ENCODE assay signal across 18 mouse cellular contexts in the genomic region with DNA sequence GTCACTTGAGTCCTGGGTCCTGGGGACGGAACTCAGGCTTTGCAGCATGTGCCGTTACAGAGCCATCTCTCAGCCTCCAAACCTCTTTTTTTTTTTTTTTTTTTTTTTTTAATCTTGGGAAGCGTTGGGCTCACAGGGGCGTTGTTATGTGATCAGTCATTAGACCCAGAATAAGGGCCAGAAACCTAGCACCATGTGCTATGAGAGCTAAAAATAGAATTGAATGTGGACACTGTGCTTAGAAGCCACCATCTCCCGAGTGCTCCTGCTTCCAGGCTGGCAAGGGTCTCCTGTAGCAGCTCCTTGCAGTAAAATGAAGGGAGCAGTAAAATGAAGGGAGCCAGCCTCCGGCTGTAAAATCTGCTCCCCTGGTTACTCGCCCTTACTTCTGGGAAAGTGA. TPM values are rescaled to one million over a fixed set of nuclear protein-coding genes. Genes with fewer than 3 reads are reported as not detected.
DNase-seq lines count a peak whose midpoint lies in the region; ATAC-seq lines count a peak whose summit lies in the region.
"Had no signal": no experiment of that assay in that cellular context is flagged by ENCODE, and none has a peak within 500 bp of the region (broad histone marks: within the 10 kb centered on the region; RNA-seq: fewer than 3 reads in every experiment).

No protein-coding gene starts in this region.

- H3K36me3 ChIP-seq in heart, embryonic 11.5 days (ENCODE audit: control insufficient read depth, insufficient read depth, low read length): no peaks in the 10 kb centered on the region
- H3K36me3 ChIP-seq in embryonic facial prominence, embryonic 10.5 days (replicated peaks): no peaks in the 10 kb centered on the region
- H3K36me3 ChIP-seq in heart, embryonic 12.5 days: no peaks in the 10 kb centered on the region
- H3K36me3 ChIP-seq in limb, embryonic 12.5 days: no peaks in the 10 kb centered on the region
- H3K36me3 ChIP-seq: stomach, embryonic 15.5 days had no signal

- no peaks in the 10 kb centered on the region for H3K27me3 ChIP-seq in heart, embryonic 11.5 days (ENCODE audit: control insufficient read depth, insufficient read depth, low read length)
- no peaks in the 10 kb centered on the region for H3K27me3 ChIP-seq in embryonic facial prominence, embryonic 10.5 days (replicated peaks; ENCODE audit: low read depth, poor library complexity, severe bottlenecking)
- no peaks in the 10 kb centered on the region for H3K27me3 ChIP-seq in heart, embryonic 12.5 days (replicated peaks)
- H3K27me3 ChIP-seq in limb, embryonic 12.5 days: no peaks in the 10 kb centered on the region
- H3K27me3 ChIP-seq: Patski; stomach, embryonic 15.5 days had no signal

- no peak overlapping the region for H3K4me2 ChIP-seq in heart, embryonic 11.5 days
- H3K4me2 ChIP-seq in heart, embryonic 12.5 days: peak overlapping the region; percentile 20; the same call in 1 of the 2 replicates
- H3K4me2 ChIP-seq in limb, embryonic 12.5 days: peak overlapping the region; percentile 38
- H3K4me2 ChIP-seq: lung, embryonic 14.5 days; stomach, embryonic 15.5 days had no signal

- intact Hi-C loops in heart, postnatal 25 days (cut with DNase I): no loop called here

- no peak for ATAC-seq in heart, embryonic 11.5 days (replicated peaks; ENCODE audit: insufficient number of reproducible peaks, low FRiP score, low TSS enrichment)
- ATAC-seq in heart, embryonic 12.5 days (ENCODE audit: insufficient number of reproducible peaks, low FRiP score): no peak
- ATAC-seq in limb, embryonic 12.5 days (ENCODE audit: insufficient number of reproducible peaks, insufficient read depth, low FRiP score, low TSS enrichment, low read depth): no peak
- ATAC-seq: Patski had no signal

- no peak for DNase-seq in heart, postnatal 25 days (ENCODE audit: low spot score)
- no peak for DNase-seq in embryonic facial prominence, embryonic 10.5 days (ENCODE audit: low spot score)
- no peak for DNase-seq in embryo, embryonic 10 days (ENCODE audit: low spot score)
- DNase-seq in layer of hippocampus, adult 9-10 months (ENCODE audit: low spot score): no peak
- DNase-seq: adrenal gland, adult 8-10 months; cerebellum, postnatal 25 days; kidney, adult 8-10 months; lung, embryonic 14.5 days; right cerebral cortex, postnatal 25 days; thymus, postnatal 4 days had no signal

- WGBS in heart, embryonic 11.5 days (ENCODE audit: insufficient replicate concordance): 35% methylated on average over 7 of the region's 7 CpGs
- 48% methylated on average over 7 of the region's 7 CpGs for WGBS in embryonic facial prominence, embryonic 10.5 days
- WGBS in heart, embryonic 12.5 days: 36% methylated on average over 7 of the region's 7 CpGs
- WGBS in limb, embryonic 12.5 days: 21% methylated on average over 7 of the region's 7 CpGs

- peak overlapping the region; percentile 50; the same call in 1 of the 2 replicates for H3K27ac ChIP-seq in heart, embryonic 11.5 days (ENCODE audit: low read depth, low read length)
- H3K27ac ChIP-seq in embryonic facial prominence, embryonic 10.5 days (replicated peaks): peak overlapping the region; percentile 27; the same call in 1 of the 2 replicates
- no peak overlapping the region; the same call in 1 of the 2 replicates for H3K27ac ChIP-seq in heart, embryonic 12.5 days (ENCODE audit: poor library complexity, severe bottlenecking)
- peak overlapping the region; percentile 90 for H3K27ac ChIP-seq in limb, embryonic 12.5 days
- H3K27ac ChIP-seq: layer of hippocampus, adult 2 months; stomach, embryonic 15.5 days had no signal

- peaks cover 4% of the 10 kb centered on the region; the same call in 1 of the 2 replicates for H3K4me1 ChIP-seq in heart, embryonic 11.5 days (ENCODE audit: control insufficient read depth, insufficient read depth, low read length)
- H3K4me1 ChIP-seq in embryonic facial prominence, embryonic 10.5 days: peaks cover 20% of the 10 kb centered on the region
- H3K4me1 ChIP-seq in heart, embryonic 12.5 days (replicated peaks): peaks cover 8% of the 10 kb centered on the region
- peaks cover 29% of the 10 kb centered on the region for H3K4me1 ChIP-seq in limb, embryonic 12.5 days (replicated peaks)
- H3K4me1 ChIP-seq: megakaryocyte, embryonic 14.5 days; stomach, embryonic 15.5 days had no signal

- peak overlapping the region; percentile 46; the same call in 1 of the 2 replicates for H3K9ac ChIP-seq in heart, embryonic 11.5 days (ENCODE audit: low read depth, low read length)
- no peak overlapping the region for H3K9ac ChIP-seq in heart, embryonic 12.5 days
- H3K9ac ChIP-seq in limb, embryonic 12.5 days (replicated peaks): no peak overlapping the region
- H3K9ac ChIP-seq: lung, embryonic 14.5 days; stomach, embryonic 15.5 days had no signal

- H3K4me3 ChIP-seq in heart, embryonic 11.5 days (ENCODE audit: low read depth, low read length): no peak overlapping the region
- H3K4me3 ChIP-seq in embryonic facial prominence, embryonic 10.5 days: no peak overlapping the region
- H3K4me3 ChIP-seq in heart, embryonic 12.5 days: no peak overlapping the region
- no peak overlapping the region for H3K4me3 ChIP-seq in limb, embryonic 12.5 days (replicated peaks)
- H3K4me3 ChIP-seq: erythroblast, embryonic 14.5 days; layer of hippocampus, adult 2 months; megakaryocyte, embryonic 14.5 days; stomach, embryonic 15.5 days had no signal

- H3K9me3 ChIP-seq in heart, embryonic 11.5 days (replicated peaks; ENCODE audit: control insufficient read depth, low read length): no peaks in the 10 kb centered on the region
- H3K9me3 ChIP-seq in embryonic facial prominence, embryonic 10.5 days: no peaks in the 10 kb centered on the region
- H3K9me3 ChIP-seq in heart, embryonic 12.5 days (replicated peaks): no peaks in the 10 kb centered on the region
- H3K9me3 ChIP-seq in limb, embryonic 12.5 days: no peaks in the 10 kb centered on the region
- H3K9me3 ChIP-seq: stomach, embryonic 15.5 days had no signal

RNA-seq across cellular contexts. Expression of gene Msi2, which starts 47.3 kb away (rescaled TPM):
- polyA plus RNA-seq in heart, embryonic 11.5 days (2014; fragmentation: Nextera tagmentation; extraction: Ambion mirVana): 15.3 and 18.4 TPM in 2 replicates
- 100 to 1,000 TPM; 191 to 211 TPM for total RNA-seq in heart, postnatal 25 days (2021)
- 20.2 and 22.6 TPM in 2 replicates for polyA plus RNA-seq in embryonic facial prominence, embryonic 10.5 days (2016; fragmentation: Nextera tagmentation; extraction: Ambion mirVana)
- 18.7 and 20.5 TPM in 2 replicates for polyA plus RNA-seq in heart, embryonic 12.5 days (2016; fragmentation: Nextera tagmentation; extraction: Ambion mirVana)
- polyA plus RNA-seq in limb, embryonic 12.5 days (2016; fragmentation: Nextera tagmentation; extraction: Ambion mirVana): 16.8 and 24.0 TPM in 2 replicates
